Mouse (Mus musculus): ENCODE data around the gene Gss.

Gss gene

GRCm38 (mm10) chr2:155574700-155575099 lies 17.9 kb downstream of the Gss start:
- WGBS, result 51% methylated on average over 4 of the region's 4 CpGs

- 94% methylated on average over 7 of the region's 7 CpGs for WGBS
These were observed 18.6 kb downstream of the Gss start for GRCm38 (mm10) chr2:155573996-155574395.

GRCm38 (mm10) chr2:155573001-155573400 lies 19.6 kb downstream of the Gss start:
- WGBS, result 94% methylated on average over 9 of the region's 9 CpGs

- 73% methylated on average over 3 of the region's 3 CpGs for WGBS
These were observed 23.3 kb downstream of the Gss start for GRCm38 (mm10) chr2:155569223-155569807.

- 78% methylated on average over 5 of the region's 5 CpGs for WGBS
These were observed 24.9 kb downstream of the Gss start for GRCm38 (mm10) chr2:155567751-155568150.

- WGBS, result 85% methylated on average over 4 of the region's 4 CpGs
These were observed 29.7 kb downstream of the Gss start for GRCm38 (mm10) chr2:155562934-155563333.

GRCm38 (mm10) chr2:155562209-155562608 lies 30.4 kb downstream of the Gss start:
- 54% methylated on average over 1 of the region's 1 CpGs for WGBS

- 96% methylated on average over 2 of the region's 2 CpGs for WGBS
These were observed 38.1 kb downstream of the Gss start for GRCm38 (mm10) chr2:155554426-155554985.

- WGBS, result 79% methylated on average over 1 of the region's 1 CpGs
These were observed 45.7 kb downstream of the Gss start for GRCm38 (mm10) chr2:155546955-155547354.

GRCm38 (mm10) chr2:155540822-155541458 lies 51.7 kb downstream of the Gss start:
- WGBS, result 33% methylated on average over 6 of the region's 6 CpGs

- whole genome bisulfite sequencing, result 76% methylated on average over 19 of the region's 19 CpGs
These were observed 54.0 kb downstream of the Gss start for GRCm38 (mm10) chr2:155538463-155539057.

GRCm38 (mm10) chr2:155537761-155538462 lies 54.7 kb downstream of the Gss start:
- 71% methylated on average over 5 of the region's 5 CpGs for WGBS

GRCm38 (mm10) chr2:155527367-155527766 lies 65.2 kb downstream of the Gss start:
- WGBS, result 88% methylated on average over 5 of the region's 5 CpGs

GRCm38 (mm10) chr2:155524378-155524777 lies 68.2 kb downstream of the Gss start:
- WGBS, result 30% methylated on average over 1 of the region's 1 CpGs

- 74% methylated on average over 5 of the region's 5 CpGs for WGBS
These were observed 68.9 kb downstream of the Gss start for GRCm38 (mm10) chr2:155523706-155524105.

GRCm38 (mm10) chr2:155518531-155519270 lies 73.9 kb downstream of the Gss start:
- WGBS, result 27% methylated on average over 18 of the region's 18 CpGs

GRCm38 (mm10) chr2:155517455-155518423 lies 74.9 kb downstream of the Gss start, which contains the start of the genes Acss2 and Ggt7:
TSS of gene Acss2 (plus strand) at chr2:155517948.
TSS of gene Ggt7 (minus strand) at chr2:155518237.
- 2% methylated on average over 70 of the region's 70 CpGs for WGBS

- WGBS, result 4% methylated on average over 1 of the region's 1 CpGs
These were observed 76.7 kb downstream of the Gss start for GRCm38 (mm10) chr2:155515941-155516340.

- WGBS, result under 1% methylated on average over 23 of the region's 23 CpGs
These were observed 77.9 kb downstream of the Gss start for GRCm38 (mm10) chr2:155514666-155515065.

- WGBS, result 23% methylated on average over 5 of the region's 5 CpGs
These were observed 79.1 kb downstream of the Gss start for GRCm38 (mm10) chr2:155513543-155513942.
